Mouse (Mus musculus) retina, embryonic 14.5 days (tissue): ENCODE results near the gene Bod1l.

ENCODE experiments used
- DNase-seq: peaks from one replicate; pipeline ENCODE4 v3.0.0-alpha.2; 2015; ENCODE audit warnings: low spot score

Gene Bod1l

DNA sequence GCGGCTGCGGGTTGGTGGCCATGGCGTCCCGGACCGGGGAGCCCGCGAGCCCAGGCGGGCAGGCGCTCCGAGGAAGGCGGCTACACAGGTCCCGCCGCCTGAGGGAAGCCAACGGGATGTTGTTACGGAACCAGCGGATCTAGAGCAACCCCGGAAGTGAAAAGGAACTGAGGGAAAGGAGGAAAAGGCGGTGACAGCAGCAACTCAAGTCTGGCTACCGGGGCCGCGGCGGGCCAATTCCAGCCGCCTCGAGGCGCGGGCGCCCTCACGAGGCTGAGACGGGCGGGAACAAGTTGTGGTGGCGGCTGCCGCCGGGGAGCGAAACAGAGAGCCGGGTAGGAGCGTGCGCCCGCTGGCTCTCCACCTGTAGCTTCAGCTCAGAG, at the start of gene Bod1l:
Gene Bod1l, minus strand, starts transcription at position 169 of the 383 bp plus-strand sequence.
- peak; percentile 94 for DNase-seq

DNA sequence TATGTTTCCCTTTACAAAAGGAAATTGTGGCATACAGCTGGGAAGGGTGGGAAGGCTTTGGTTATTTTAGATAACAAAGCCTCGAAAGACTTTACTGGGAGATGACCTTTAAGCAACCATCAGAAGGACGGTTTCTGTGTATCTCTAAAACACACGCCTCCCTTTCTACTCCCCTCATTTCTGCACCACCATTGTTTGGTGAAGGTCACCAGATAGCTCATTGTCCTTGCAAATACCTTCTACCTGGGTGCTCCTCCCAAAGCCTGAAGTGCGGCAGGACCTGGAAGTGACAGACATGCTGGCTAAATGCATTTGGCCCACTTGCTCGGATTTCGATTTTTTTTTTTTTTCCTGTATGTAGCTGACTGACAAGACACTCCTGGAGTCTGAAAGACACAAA, 49.2 kb upstream of the Bod1l start:
- no peak for DNase-seq

DNA sequence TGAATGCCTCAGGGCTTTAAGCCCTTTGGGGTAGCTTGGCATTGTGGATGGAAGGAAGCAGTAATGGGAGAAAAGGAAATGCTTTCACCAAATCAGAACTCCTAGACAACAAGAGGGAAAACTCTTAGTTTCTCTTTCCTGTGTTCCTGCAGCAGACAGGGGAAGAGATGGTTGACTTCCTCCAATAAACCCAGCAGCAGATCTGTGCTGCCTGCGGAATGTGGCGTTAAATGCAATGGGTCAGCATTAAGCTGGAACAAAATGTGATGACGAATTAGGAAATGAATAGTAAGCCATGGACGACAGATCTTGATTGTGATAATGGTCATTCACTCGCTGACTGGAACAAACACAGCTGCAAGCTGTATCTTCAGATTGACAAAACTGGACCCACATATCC, 46.8 kb upstream of the Bod1l start:
- DNase-seq, result no peak

DNA sequence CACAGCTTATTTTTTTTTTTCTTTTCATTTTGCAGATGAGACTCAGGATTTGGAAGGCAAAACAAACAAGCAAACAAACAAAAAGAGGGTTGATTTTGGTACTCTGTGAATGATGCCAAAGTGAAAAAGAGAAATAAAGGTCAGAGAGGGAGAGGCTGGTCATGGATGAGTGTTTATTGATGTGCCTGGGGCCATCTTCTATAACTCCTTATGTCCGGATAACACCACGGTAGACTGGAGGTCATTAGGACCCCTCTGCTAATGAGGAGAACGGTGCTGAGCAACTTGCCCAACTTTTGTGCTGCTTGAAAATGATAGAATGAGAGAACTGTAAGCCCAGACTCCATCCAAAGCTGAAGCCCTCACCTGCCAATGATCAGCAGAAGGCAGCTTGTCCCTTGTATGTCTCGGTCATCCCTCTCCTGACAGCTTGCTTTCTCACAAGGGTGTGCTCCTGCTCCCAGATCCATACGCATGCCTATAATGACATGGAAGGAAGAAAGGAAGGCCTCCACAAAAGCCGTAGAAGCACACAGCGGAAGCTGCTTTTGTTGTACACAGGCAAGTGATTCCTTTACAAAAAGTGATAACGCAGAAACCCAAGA, 45.2 kb upstream of the Bod1l start:
- DNase-seq, result no peak

DNA sequence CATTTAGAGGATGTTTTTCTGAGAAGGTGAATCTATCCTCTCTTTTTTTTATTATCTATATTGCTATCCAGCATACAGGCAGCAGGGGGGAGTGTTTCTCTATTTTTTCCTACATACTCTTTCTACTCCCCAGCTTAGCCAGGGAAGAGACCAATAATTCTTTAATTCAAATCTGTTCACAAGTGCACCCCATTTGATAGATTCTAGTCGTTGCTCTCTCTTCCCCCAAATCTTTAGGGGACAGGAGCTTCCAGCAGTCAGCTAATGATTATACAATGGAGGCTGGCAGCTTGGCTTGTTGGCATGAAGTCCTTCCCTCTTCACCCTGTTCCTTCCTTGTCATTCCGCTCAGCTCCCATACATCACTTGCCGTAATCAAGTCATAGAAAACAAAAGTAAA, 44.7 kb upstream of the Bod1l start:
- DNase-seq, result peak; percentile 64

DNA sequence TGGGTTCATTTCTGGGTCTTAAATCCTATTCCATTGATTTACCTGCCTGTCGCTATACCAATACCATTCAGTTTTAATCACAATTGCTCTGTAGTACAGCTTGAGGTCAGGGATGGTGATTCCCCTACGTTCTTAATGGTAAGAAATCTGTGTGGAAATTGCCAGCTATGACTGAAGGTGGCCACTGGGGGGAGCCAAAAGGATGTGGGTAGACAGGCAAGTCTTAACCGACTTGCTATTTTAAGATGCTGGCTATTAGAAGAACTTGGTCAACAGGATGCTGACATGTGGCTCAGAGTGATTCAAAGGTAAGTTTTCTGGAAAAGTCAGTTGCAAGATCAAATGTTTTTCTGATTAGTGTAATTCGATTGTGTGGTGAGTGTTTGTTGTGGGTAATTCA, 43.6 kb upstream of the Bod1l start:
- peak; percentile 80 for DNase-seq

DNA sequence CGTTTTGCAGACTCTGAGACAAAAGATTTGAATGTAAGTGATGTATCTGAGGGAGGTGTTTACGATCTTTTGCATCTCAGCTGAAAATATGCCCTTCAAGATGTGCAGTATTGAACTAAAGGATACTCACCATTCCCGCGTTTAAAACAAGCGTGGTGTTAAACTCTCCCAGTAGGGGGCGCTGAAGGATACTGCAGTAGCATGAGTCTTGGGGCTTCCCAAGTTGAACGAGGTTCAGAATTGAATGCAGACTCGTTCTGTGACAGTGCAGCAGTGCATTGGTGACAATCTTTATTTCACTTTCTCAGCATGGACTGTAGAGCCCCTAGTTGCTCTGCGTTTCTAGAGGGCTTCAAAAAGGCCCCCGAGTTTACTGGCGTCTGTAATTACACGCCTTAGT, 40.4 kb upstream of the Bod1l start:
- DNase-seq, result peak; percentile 84

DNA sequence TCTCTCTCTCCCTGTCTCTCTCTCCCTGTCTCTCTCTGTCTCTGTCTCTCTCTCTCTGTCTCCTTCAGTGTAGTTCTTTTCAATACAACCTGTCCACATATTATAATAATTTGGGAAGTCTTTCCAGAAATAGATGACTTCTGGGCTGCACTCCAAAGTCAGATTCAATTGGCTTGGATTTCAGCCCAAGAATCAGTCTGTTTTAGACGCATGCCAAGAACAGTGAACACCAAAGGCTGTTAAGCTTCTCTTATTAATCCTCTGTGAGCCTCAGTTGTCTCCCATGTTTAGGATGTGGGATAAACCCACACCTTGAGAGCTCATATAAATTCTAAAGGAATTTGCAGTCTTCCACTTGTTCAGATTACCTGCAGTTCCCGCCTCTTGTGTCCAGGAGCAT, 27.0 kb upstream of the Bod1l start:
- no peak for DNase-seq

DNA sequence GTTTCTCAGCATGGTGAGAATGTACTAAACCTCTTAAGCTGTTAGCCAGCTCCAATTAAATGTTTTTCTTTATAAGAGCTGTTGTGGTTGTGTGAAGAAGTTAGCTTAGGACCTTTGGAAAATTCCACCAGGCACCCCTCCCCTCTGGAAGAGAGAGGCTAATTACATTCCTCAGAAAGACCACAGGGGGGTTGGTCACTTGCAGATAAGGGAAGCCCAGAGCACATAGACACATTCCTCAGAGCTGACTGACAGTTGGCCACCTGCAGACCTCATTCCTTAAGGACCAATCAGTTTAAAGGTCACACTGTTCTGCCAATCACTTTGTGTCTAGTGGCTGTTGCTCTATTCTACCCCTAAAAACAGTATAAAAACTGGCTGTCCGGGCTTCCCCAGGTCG, 11.7 kb upstream of the Bod1l start:
- no peak for DNase-seq

DNA sequence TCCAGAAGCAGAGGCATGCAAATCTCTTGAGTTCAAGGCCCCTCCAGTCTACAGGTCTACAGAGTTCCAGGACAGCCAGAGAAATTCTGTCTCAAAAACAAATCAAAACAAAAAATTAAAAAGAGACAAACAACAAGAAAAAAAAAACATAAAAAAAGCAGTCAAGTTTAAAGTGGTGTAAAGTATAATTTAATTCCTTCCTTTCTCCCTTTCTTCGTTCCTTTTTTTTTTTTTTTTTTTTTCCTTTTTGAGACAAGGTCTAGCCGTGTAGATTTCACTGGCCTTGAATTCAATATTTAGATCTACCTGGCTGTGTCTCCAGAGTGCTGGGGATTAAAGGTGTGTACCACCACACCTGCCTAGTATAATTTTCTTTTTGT, 1.4 kb upstream of the Bod1l start:
- DNase-seq, result no peak

DNA sequence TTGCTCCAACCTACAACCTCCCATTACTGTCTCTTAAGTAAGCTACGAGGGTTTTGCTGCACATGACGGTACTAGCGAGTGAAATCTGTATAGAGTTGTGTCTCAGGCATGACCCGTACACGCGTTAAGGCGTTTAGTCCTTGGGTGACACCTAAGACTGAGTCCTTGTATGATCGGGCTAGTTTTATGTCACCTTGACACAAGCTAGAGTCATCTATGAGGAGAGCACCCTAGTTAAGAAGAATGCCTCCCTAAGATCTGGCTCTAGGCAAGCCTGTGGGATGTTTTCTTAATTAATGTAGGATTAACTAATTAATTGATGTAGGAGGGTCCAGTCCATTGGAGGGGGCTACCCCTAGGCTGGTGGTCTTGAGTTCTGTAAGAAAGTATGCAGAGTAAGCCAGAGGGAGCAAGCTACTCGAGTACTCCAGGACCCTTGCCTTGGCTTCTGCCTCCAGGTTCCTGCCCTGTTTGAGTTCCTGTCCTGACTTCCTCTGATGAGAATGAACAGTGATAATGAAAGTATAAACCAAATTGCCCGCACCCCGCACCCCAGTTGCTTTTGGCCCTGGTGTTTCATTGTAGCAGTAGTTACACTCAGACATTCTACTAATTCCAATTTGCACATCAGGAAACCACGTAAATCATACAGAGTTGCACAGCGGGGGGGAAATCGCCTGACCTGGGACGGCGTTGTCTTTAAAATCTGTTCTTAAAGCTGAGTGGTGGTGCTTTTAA, 874 bp upstream of the Bod1l start:
- peak; percentile 33 for DNase-seq

DNA sequence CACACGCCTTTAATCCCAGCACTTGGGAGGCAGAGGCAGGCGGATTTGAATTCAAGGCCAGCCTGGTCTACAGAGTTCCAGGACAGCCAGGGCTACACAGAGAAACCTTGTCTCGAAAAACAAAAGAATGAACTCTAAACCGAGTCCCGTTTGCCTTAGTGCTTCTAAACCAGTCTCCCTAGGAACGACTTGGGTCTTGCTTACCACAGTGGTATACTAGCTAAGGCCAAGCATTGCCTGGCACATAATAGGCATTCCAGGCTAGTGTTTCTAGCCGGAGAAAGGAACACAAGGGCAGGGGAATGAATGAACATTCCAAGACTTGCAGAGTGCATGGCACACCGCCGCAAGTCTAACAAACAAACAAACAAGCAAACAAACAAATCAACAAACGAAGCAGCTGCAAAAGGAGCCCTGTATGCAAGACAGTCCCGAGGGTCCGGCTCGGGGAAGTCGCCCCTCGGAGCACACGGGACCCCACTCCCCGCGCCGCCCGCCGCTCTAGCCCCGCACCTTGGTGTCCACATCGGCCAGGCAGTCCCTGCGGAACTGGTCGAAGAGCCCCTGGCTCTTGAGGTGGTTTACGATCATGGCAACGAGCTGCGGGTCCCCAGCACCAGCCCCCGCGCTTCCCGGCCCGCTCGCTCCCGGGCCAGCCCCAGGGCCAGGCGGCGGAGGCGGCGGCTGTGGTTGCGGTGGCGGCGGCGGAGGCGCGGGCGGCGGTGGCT, 532 bp downstream of the Bod1l start:
- no peak for DNase-seq

DNA sequence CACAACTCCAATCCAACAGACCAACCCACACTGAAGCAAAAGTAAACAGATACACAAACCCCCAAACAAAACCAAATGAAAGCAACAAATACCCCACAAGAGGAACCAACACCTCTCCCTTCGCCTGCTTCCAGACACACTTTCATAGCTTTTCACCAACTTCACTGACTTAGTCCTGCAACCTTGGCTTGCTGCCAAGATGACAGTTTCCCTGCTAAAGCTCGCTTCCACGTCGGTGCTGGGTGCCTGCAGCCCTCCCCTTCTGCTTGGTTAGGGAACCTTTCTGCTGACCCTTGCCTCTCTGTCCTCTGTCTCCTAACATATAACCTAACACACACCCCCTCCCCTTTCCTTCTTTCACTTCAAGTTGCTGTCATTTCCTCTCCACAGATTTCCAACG, 1.4 kb downstream of the Bod1l start:
- DNase-seq, result no peak

DNA sequence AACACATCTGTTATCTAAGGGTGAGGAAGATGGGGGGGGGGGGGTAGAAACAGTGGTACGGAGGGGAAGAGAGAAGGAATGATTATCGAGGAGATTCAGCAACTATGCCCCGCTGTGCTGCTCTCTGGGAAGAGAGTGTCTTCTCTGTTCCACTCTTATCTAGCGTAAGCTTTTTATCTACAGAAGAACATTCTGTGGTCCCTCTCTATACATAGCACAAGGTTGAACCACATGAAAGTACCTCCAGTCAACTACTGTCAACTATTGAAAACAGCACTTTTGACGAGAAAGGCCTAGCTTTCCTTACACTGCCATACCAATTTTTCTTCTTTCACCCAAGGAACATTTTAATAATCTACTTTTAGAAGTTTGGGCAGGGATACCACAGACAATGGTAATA, 2.4 kb downstream of the Bod1l start:
- DNase-seq, result no peak

DNA sequence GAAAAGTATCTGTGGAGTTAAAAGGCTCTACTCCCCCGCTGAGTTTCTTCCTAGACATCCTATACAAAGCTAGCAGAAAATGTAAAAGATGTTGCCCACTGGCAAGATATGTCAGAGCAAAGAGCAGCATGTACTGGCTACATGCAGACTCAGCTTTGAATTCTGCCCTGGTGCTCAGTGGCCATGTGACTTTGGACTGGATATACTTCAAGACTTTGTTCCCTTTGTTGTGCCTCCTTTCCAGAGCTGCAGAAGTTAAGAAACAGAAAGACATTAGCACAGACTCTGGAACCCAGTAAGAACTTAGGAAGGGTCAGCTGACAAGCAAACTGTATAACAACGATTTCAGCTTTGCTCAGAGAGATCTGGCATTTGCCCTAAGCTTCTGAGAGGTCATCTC, 14.0 kb downstream of the Bod1l start:
- DNase-seq, result no peak

DNA sequence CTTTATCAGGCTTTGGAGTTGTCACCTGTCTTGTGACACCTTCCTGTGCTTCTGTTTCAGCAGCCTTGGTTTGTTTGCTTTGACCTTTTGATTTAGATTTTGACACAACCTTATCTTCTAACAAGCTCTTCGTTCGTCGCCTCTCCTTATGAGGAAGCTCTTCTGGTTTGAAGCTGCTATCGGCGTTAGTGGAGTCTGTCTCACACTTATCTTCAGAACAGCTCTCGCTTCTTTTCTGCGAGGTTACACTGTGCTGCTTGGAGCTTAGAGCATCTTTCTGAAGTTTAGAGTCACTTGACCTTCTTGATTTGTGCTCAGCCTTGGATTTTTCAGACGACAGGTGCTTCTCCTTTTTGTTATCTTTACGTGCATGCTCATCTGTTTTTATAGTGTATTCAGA, 23.0 kb downstream of the Bod1l start:
- no peak for DNase-seq

DNA sequence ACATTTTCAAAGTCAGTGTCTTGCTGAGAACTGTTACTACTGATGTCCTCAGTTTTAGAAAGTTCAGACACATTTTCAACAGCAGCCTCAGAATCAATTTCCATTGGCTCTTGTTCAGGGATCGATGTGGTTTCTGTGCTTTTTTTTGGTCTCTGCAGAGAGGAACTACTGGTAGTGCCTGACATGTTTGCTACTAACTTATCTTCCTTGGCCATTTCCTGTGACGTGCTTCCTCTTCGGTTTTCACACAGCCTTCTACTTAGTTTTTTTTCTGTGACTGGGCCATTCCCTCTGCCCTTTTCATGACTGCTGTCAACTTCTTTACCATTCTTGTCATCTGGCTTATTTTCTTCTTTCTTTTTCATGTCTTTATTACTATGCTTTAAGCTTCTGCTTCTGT, 23.6 kb downstream of the Bod1l start:
- no peak for DNase-seq

DNA sequence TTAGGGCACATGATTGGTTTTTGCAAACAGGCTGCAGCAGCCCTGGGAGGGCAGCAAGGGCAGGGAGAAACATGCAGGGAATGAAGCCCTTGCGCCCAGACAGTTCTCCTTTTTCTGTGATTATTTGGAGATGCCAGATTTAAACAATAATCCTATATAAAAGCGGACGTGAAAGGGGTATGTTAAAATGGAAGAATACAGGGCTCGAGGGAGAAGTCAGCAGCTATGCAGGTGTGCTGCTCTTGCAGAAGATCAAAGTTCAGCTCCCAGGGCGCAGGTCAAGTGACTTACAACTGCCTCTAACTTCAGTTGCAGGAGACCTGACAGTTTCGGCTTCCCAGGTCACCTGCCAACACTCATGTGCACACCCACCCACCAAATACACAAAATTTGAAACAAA, 31.6 kb downstream of the Bod1l start:
- no peak for DNase-seq

DNA sequence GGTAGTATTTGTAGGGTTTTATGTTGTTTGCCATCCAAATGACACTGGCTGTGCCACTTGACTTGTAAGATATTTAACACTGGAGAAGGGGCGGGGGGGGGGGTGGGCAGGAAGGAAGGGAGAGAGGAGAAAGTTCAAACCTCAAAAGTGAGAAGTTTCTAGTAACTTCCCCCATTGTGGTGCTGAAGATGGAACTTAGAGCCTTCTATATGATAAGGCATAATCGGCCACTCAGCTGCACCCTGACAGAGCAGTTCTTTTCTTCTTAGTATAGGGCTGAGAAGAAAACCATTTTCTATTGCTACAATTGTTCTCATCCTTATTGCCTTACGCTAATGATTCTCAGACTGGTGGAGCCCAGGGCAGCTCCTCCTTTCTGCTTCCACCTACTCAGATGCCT, 32.8 kb downstream of the Bod1l start:
- DNase-seq, result no peak

DNA sequence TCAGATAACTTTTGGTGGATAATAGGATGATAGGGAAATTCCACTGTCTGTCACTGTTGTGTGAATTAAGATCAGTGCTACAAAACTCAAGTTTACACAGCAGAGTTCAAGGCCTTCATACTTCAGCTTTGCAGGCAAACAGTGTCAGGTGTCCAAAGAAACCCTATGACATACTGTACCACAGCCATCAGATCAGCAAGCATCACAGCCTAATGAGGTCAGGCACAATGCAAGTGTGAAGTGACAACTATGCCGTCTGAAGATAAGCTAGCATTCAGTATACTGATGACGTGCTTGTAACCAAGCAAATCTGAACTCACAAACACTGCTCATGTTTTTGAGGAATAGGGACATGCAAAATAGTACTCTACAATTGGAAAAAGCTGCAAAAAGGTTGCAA, 36.7 kb downstream of the Bod1l start:
- DNase-seq, result no peak

DNA sequence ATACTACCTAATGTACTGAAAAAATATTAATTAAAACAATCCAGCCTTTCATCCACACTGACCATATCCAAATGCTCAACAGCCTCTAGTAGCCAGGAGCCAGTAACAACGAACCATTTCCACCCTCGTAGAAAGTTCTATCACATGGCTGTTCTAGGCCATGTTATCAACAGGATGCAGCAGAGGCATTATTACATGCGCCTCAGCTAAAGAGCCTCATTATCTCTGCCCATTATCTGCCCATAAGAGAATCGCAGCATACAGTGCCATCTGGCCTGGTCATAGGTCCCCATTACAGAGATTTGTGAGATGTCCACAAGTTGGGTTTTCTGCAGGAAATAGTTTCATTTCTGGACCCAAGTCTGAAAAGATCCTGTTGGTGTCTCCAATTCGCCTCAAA, 37.9 kb downstream of the Bod1l start:
- no peak for DNase-seq

DNA sequence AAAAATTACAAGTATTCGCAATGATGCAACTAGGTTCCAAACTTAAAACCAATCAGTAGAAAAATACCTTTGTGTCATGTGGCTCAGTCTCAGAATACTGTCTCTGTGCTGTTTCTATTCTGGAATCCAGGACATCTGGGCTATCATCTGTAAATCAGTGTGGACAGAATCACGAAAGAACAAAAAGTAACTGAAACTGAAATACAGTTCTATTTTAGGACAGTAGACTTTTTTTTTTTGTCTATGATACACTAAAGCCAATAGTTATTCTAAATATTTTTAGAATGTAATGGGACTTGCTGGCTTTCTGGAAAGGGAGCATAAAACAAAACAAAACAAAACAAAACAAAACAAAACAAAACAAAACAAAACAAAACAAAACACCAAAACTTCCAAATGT, 39.0 kb downstream of the Bod1l start:
- no peak for DNase-seq

DNA sequence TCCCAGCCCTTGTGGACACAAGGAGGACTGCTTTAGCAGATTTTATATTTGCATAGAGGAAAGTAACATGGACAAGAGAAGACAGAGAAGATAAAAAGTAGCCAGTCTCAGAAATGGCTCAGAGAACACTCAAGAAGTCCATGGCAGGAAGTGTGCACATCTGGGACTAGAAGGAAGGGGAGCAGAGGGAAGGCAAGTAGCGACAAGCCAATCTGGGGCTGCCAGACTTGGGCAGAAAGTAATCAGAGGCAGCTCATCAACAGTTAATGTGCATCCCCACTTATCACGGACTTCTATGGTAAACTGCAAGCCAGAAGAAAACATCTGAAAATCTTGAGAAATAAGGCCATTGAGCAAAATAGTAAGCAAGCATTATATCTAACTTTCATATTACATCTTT, 39.5 kb downstream of the Bod1l start:
- no peak for DNase-seq

DNA sequence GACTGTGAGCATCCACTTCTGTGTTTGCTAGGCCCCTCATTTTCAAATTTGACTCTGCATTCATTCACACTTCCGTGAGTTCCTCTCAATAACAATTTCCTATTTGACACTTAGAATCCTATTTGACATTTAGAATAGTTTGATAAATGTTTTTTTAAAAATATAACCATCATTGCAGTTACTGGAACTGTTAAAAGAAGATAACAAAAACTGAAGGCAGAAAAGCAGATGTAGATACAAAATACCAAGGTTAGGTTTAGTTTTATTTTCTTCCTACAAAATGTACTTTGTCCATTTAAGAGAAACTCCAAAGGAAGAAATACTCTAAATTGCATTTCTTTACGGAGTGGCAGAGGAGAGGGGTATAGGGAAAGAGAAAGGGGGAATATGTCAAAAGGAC, 42.5 kb downstream of the Bod1l start:
- DNase-seq, result no peak
